ENCODE assay signal across 21 mouse cellular contexts in genomic region chr11:117336081-117336788, GRCm38 (mm10).
DNase-seq lines count a peak whose midpoint lies in the region; ATAC-seq and TF ChIP-seq lines count a peak whose summit lies in the region.
"Had no signal": no experiment of that assay in that cellular context is flagged by ENCODE, and none has a peak within 500 bp of the region (broad histone marks: within the 10 kb centered on the region; RNA-seq: fewer than 3 reads in every experiment).

No protein-coding gene starts in this region.

- no peak overlapping the region for H3K4me2 ChIP-seq in heart, embryonic 13.5 days
- peak overlapping the region; percentile 26 for H3K4me2 ChIP-seq in liver, embryonic 11.5 days
- H3K4me2 ChIP-seq: forebrain, embryonic 12.5 days; heart, embryonic 15.5 days; midbrain, embryonic 13.5 days; neural tube, embryonic 13.5 days had no signal

- H3K27me3 ChIP-seq in heart, embryonic 13.5 days (replicated peaks) = no peaks in the 10 kb centered on the region
- no peaks in the 10 kb centered on the region for H3K27me3 ChIP-seq in liver, embryonic 11.5 days (replicated peaks; ENCODE audit: control insufficient read depth, insufficient read depth, low read length)
- H3K27me3 ChIP-seq: heart, embryonic 15.5 days; midbrain, embryonic 13.5 days; neural tube, embryonic 13.5 days had no signal

- no peak for DNase-seq in heart, adult 8-10 months (ENCODE audit: low spot score)
- DNase-seq in liver, embryonic 11.5 days (ENCODE audit: low spot score) = no peak
- DNase-seq in thymus, postnatal 4 days = no peak
- no peak for DNase-seq in right cerebral cortex, postnatal 14 days
- DNase-seq: cerebellum, adult 8-10 months; gastrocnemius, postnatal 14 days; heart, adult 18-20 months; heart, postnatal 4 days; kidney, adult 8-10 months; kidney, postnatal 14 days; lung, adult 18-20 months; lung, postnatal 36 days had no signal

- no peak overlapping the region for H3K4me3 ChIP-seq in heart, embryonic 13.5 days
- no peak overlapping the region for H3K4me3 ChIP-seq in bone marrow, adult 2 months (replicated peaks; ENCODE audit: control insufficient read depth, low read depth, low read length)
- no peak overlapping the region for H3K4me3 ChIP-seq in liver, embryonic 11.5 days (ENCODE audit: low read depth, low read length)
- H3K4me3 ChIP-seq: embryonic facial prominence, embryonic 10.5 days; forebrain, embryonic 12.5 days; heart, embryonic 15.5 days; midbrain, embryonic 13.5 days; neural tube, embryonic 13.5 days had no signal

- H3K9ac ChIP-seq in heart, embryonic 13.5 days = peak overlapping the region; percentile 30; the same call in 1 of the 2 replicates
- no peak overlapping the region for H3K9ac ChIP-seq in liver, embryonic 11.5 days (ENCODE audit: low read depth, low read length)
- H3K9ac ChIP-seq: forebrain, embryonic 12.5 days; heart, embryonic 15.5 days; midbrain, embryonic 13.5 days; neural tube, embryonic 13.5 days had no signal

- TF ChIP-seq POLR2A in bone marrow, adult 2 months (IDR thresholded peaks at IDR 0.05; ENCODE audit: borderline replicate concordance, control insufficient read depth, low read depth, low read length) = no peak

- H3K9me3 ChIP-seq in heart, embryonic 13.5 days = no peaks in the 10 kb centered on the region
- no peaks in the 10 kb centered on the region for H3K9me3 ChIP-seq in liver, embryonic 11.5 days (ENCODE audit: control insufficient read depth, low read length)
- H3K9me3 ChIP-seq: embryonic facial prominence, embryonic 10.5 days; forebrain, embryonic 12.5 days; heart, embryonic 15.5 days; midbrain, embryonic 13.5 days; neural tube, embryonic 13.5 days had no signal

- WGBS in heart, embryonic 13.5 days = 51% methylated on average over 7 of the region's 7 CpGs
- WGBS in bone marrow, adult 2 months = 55% methylated on average over 7 of the region's 7 CpGs
- 49% methylated on average over 7 of the region's 7 CpGs for WGBS in liver, embryonic 11.5 days

- 0 out of 2 replicates have a peak overlapping the region, but pooled peaks have one; percentile 9 for H3K27ac ChIP-seq in heart, embryonic 13.5 days (replicated peaks)
- no peak overlapping the region for H3K27ac ChIP-seq in bone marrow, adult 2 months (ENCODE audit: control insufficient read depth, insufficient read depth, low read depth, low read length, poor library complexity)
- 0 out of 2 replicates have a peak overlapping the region, but pooled peaks have one; percentile 48 for H3K27ac ChIP-seq in liver, embryonic 11.5 days (ENCODE audit: low read depth, low read length)
- H3K27ac ChIP-seq: embryonic facial prominence, embryonic 10.5 days; forebrain, embryonic 12.5 days; heart, embryonic 15.5 days; midbrain, embryonic 13.5 days; neural tube, embryonic 13.5 days had no signal

- peaks cover 91% of the 10 kb centered on the region for H3K4me1 ChIP-seq in heart, embryonic 13.5 days
- peaks cover 18% of the 10 kb centered on the region for H3K4me1 ChIP-seq in bone marrow, adult 2 months (ENCODE audit: control insufficient read depth, insufficient read depth, low read length)
- peaks cover 84% of the 10 kb centered on the region for H3K4me1 ChIP-seq in liver, embryonic 11.5 days (replicated peaks; ENCODE audit: control insufficient read depth, insufficient read depth, low read length)

- ATAC-seq in heart, embryonic 13.5 days (ENCODE audit: extremely low read depth, insufficient number of reproducible peaks, low FRiP score, low TSS enrichment) = no peak
- ATAC-seq in liver, embryonic 11.5 days (replicated peaks; ENCODE audit: low FRiP score) = no peak
- ATAC-seq in megakaryocyte-erythroid progenitor cell, adult 5-6 weeks (replicated peaks; ENCODE audit: low FRiP score, low TSS enrichment, poor library complexity, severe bottlenecking) = peak; percentile 19; the same call in 1 of the 2 replicates
- ATAC-seq: hindbrain, embryonic 16.5 days; midbrain, embryonic 13.5 days had no signal

- TF ChIP-seq CTCF in bone marrow, adult 2 months (IDR thresholded peaks at IDR 0.05; ENCODE audit: control insufficient read depth, insufficient read depth, low read length) = peak; percentile 9; the same call in 1 of the 2 replicates

- 0 out of 2 replicates have a peak, but pooled peaks cover 3% of the 10 kb centered on the region for H3K36me3 ChIP-seq in heart, embryonic 13.5 days
- H3K36me3 ChIP-seq in liver, embryonic 11.5 days (ENCODE audit: control insufficient read depth, insufficient read depth, low read length) = 0 out of 2 replicates have a peak, but pooled peaks cover 4% of the 10 kb centered on the region
- H3K36me3 ChIP-seq: heart, embryonic 15.5 days had no signal
